Mouse (Mus musculus): ENCODE data around the gene Vmn1r59.
"Not testable (repeated sequence)": the region's sequence is repeated elsewhere in the genome, so short reads cannot be mapped to it uniquely, and the experiment has no call there.

Vmn1r59 gene

DNA sequence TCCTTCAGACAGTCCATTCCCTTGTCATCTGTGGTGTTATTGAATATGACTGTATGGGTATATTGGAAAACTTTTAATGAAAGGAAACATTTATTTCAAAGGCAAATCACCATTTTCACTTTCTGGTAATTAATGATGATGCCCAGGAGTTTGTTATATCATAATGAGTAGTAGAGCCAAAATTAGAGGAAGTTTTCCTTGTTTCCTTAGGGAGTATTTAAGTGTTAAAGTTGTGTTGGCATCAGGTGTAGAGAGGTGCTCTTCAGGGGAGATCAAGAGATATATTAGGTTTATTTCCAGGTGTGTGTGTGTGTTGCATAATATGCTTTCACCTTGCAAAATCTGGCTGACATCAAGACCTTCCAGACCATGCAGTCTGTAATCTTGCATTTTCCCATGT is at the start of gene Vmn1r59:
TSS of gene Vmn1r59 (minus strand) at position 101 of the 400 bp plus-strand sequence.
- POLR2A ChIA-PET, result no interaction called here
- CTCF ChIA-PET, result no interaction called here

DNA sequence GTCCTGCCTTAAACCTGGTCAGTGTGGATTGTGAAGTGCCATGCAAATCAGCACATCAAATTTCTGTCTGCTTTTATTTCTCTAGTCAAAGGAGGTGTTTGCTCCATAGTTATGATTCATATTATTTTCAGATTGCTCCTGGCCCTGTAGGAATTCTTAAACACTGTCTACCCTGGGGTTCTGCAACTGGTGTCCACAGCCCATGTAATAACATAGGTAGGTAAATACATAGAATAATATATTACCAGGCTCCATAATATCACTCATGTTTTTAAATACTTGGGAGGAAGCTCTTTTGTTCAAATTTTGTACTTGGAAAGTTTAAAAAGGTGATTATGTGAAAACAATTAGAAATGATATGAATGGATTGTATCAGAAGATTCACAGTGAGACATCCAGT is 37.3 kb upstream of the Vmn1r59 start, which contains the start of gene Vmn2r28:
TSS of gene Vmn2r28 (minus strand) at position 101 of the 400 bp plus-strand sequence.
- POLR2A ChIA-PET, CTCF ChIA-PET: not testable (repeated sequence)

DNA sequence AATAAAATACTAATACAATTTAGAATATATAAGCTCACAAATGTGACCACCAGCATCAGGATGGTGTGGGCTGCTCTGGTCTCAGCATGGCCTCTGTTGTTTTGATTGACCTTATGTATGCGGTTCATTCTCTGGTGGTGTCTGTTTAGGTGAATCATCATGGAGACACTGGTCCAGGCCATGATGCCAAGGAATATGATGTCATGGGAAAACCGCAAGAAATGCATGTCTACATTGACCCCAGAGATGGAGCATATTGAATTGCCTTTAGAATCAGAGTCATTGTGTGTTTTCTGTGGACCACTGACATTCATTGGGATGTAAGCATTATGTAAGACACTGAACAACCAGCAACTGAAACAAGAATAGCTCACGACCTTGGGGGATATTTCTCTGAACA is 2.6 kb downstream of the Vmn1r59 start:
- POLR2A ChIA-PET, CTCF ChIA-PET: not testable (repeated sequence)

DNA sequence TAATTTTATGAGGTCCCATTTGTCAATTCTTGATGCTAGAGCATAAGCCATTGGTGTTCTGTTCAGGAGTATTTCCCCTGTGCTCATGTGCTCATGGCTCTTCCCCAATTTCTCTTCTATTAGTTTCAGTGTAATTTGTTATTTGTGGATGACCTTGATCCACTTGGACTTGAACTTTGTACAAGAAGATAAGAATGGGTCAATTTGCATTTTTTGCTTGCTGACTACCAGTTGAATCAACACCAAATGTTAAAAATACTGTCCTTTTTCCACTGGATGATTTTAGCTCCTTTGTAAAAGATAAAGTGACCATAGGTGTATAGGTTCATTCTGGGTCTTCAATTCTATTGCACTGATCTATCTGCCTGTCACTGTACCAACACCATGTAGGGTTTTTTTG is 7.9 kb downstream of the Vmn1r59 start:
- ChIA-PET CTCF (no interaction called here), POLR2A (interaction anchor here in 1 of 4 experiments (0.5 kb wide), 1 partner anchor 446 kb away, joined by 4 read pairs; no protein-coding TSS in a partner anchor)

DNA sequence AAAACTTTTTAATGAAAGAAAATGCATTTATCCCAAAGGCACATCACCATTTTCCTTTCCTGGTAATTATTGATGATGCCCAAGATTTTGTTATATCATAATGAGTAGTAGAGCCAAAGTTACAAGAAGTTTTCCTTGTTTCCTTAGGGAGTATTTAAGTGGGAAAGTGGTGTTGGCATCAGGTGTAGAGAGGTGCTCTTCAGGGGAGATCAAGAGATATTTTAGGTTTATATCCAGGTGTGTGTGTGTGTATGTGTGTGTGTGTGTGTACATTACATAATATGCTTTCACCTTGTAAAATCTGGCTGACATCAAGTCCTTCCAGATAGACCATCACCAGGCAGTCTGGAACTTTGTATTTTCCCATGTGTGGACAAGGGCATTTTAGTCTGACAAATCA is 43.3 kb downstream of the Vmn1r59 start, which contains the start of gene Vmn1r58:
TSS of gene Vmn1r58 (minus strand) at position 101 of the 400 bp plus-strand sequence.
- POLR2A ChIA-PET, CTCF ChIA-PET: not testable (repeated sequence)

DNA sequence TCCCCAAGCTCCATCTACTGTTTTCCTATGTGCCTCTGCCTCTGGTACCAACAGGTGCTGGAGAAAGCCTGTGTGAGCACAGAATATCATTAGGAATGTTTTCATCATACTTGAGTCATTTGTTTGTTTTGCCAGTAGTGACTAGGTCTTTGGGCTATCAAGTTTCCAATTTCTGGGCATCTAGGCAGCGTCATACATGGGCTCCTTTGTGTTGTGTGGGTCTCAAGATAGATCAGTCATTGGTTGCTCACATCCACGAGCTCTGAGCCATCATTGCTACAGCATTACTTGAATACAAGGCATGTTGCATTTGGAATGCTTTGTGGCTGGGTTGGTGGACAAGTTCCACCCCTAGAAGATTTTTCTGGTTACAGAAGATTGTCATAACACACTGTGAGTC is 50.4 kb downstream of the Vmn1r59 start:
- ChIA-PET CTCF (no interaction called here), POLR2A (no interaction called here)
